Mouse (Mus musculus) stomach, embryonic 14.5 days (tissue): ENCODE data around the gene Paqr8. TPM values are rescaled to one million over a fixed set of nuclear protein-coding genes. Genes with fewer than 3 reads are reported as not detected.
A peak's percentile ranks its signal among the peaks of the same experiment; 100 is the strongest.

ENCODE experiments used
- ATAC-seq: fragments of 200-750 bp; cut with Nextera tagmentation; 2 replicates; pipeline ENCODE4 v1.8.0; 2017; ENCODE audit warnings: low read depth, moderate TSS enrichment; ENCODE audit not compliant: insufficient number of reproducible peaks, insufficient read depth, low FRiP score
- H3K27ac ChIP-seq: fragments of 300-500 bp; sonication (generic); 2 replicates; pipeline ENCODE4 v1.5.1; 2014; ENCODE audit warnings: mild to moderate bottlenecking, low read length, moderate library complexity, mixed read lengths
- H3K27me3 ChIP-seq: fragments of 300-500 bp; sonication (generic); 2 replicates; pipeline ENCODE4 v1.6.1; 2014; ENCODE audit warnings: low read length, control low read depth, mixed read lengths; ENCODE audit not compliant: control insufficient read depth, insufficient read depth
- H3K36me3 ChIP-seq: fragments of 300-500 bp; sonication (generic); 2 replicates; pipeline ENCODE4 v1.6.1; 2014; ENCODE audit warnings: mild to moderate bottlenecking, control low read depth, low read length, moderate library complexity, mixed read lengths; ENCODE audit not compliant: control insufficient read depth, insufficient read depth
- H3K4me1 ChIP-seq: fragments of 300-500 bp; sonication (generic); 2 replicates; pipeline ENCODE4 v1.6.1; 2014; ENCODE audit warnings: low read length, control low read depth, mixed read lengths; ENCODE audit not compliant: control insufficient read depth, insufficient read depth
- H3K4me2 ChIP-seq: fragments of 300-500 bp; sonication (generic); replicated peaks from 2 replicates; pipeline ENCODE4 v1.6.1; 2014; ENCODE audit warnings: low read depth, low read length, control low read depth
- H3K4me3 ChIP-seq: fragments of 300-500 bp; sonication (generic); 2 replicates; pipeline ENCODE4 v1.5.1; 2014; ENCODE audit warnings: low read depth, low read length, control low read depth
- H3K9ac ChIP-seq: fragments of 300-500 bp; sonication (generic); replicated peaks from 2 replicates; pipeline ENCODE4 v1.6.1; 2014; ENCODE audit warnings: low read depth, mild to moderate bottlenecking, control low read depth, low read length, moderate library complexity, mixed read lengths
- H3K9me3 ChIP-seq: fragments of 300-500 bp; sonication (generic); 2 replicates; pipeline ENCODE4 v1.6.1; 2016; ENCODE audit warnings: low read depth, low read length, control low read depth; ENCODE audit not compliant: control insufficient read depth
- WGBS: fragments of 180-500 bp; shearing (Covaris S2); extraction: QIAGEN DNeasy Blood & Tissue Kit; methylation state at CpG from one replicate; pipeline ENCODE4 v1.1.7; 2014; 5-methylcytosine and 5-hydroxymethylcytosine counted together
- polyA plus RNA-seq: library from polyadenylated mRNA; unstranded; fragments of >200 nt; fragmentation: Nextera tagmentation; extraction: Ambion mirVana; gene quantifications from 2 replicates; pipeline ENCODE4 v1.2.1, GENCODE M21; 2014

Gene Paqr8
- polyA plus RNA-seq, 1 experiment from 2014 or later: 14.7 TPM

- no peak overlapping the region for H3K4me2 ChIP-seq
- H3K9ac ChIP-seq: no peak overlapping the region
- H3K9me3 ChIP-seq: no peaks in the 10 kb centered on the region
- 24% methylated on average over 7 of the region's 7 CpGs for WGBS
- H3K27ac ChIP-seq: no peak overlapping the region
- ATAC-seq: peak; percentile 74; the same call in 1 of the 2 replicates
- peaks cover 3% of the 10 kb centered on the region; the same call in 1 of the 2 replicates for H3K36me3 ChIP-seq
- no peak overlapping the region for H3K4me3 ChIP-seq
- H3K4me1 ChIP-seq: no peaks in the 10 kb centered on the region
- no peaks in the 10 kb centered on the region for H3K27me3 ChIP-seq
Observed at GRCm38 (mm10) chr1:20933457-20933856, 43.1 kb downstream of the Paqr8 start.

DNA sequence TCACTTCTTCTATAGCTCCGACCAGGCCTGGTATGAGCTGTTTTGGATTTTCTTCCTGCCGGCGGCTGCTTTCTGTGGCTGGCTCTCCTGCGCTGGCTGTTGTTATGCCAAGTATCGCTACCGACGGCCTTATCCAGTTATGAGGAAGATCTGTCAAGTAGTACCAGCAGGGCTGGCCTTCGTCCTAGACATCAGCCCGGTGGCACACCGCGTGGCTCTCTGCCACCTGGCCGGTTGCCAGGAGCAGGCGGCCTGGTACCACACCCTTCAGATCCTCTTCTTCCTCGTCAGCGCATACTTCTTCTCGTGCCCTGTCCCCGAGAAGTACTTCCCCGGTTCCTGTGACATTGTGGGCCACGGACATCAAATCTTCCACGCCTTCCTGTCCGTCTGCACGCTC, 44.7 kb downstream of the Paqr8 start:
- Histone ChIP-seq H3K4me2 (no peak overlapping the region), H3K4me3 (no peak overlapping the region), H3K27me3 (no peaks in the 10 kb centered on the region), H3K9me3 (no peaks in the 10 kb centered on the region), H3K27ac (no peak overlapping the region), H3K36me3 (peaks cover 3% of the 10 kb centered on the region; the same call in 1 of the 2 replicates), H3K9ac (no peak overlapping the region), H3K4me1 (no peaks in the 10 kb centered on the region)
- 93% methylated on average over 22 of the region's 22 CpGs for WGBS
- no peak for ATAC-seq

GRCm38 (mm10) chr1:20939046-20939445, 48.6 kb downstream of the Paqr8 start:
- Histone ChIP-seq H3K27ac (no peak overlapping the region), H3K36me3 (peaks cover 3% of the 10 kb centered on the region; the same call in 1 of the 2 replicates), H3K4me3 (no peak overlapping the region), H3K4me2 (no peak overlapping the region), H3K4me1 (no peaks in the 10 kb centered on the region), H3K9ac (no peak overlapping the region), H3K27me3 (no peaks in the 10 kb centered on the region), H3K9me3 (no peaks in the 10 kb centered on the region)
- no peak for ATAC-seq
- WGBS: 27% methylated on average over 3 of the region's 3 CpGs

GRCm38 (mm10) chr1:20940151-20940550, 49.7 kb downstream of the Paqr8 start:
- no peak overlapping the region for H3K9ac ChIP-seq
- WGBS: 50% methylated on average over 16 of the region's 16 CpGs
- H3K4me1 ChIP-seq: no peaks in the 10 kb centered on the region
- peak; percentile 80; the same call in 1 of the 2 replicates for ATAC-seq
- H3K4me3 ChIP-seq: no peak overlapping the region
- no peaks in the 10 kb centered on the region for H3K36me3 ChIP-seq
- H3K27ac ChIP-seq: no peak overlapping the region
- H3K9me3 ChIP-seq: no peaks in the 10 kb centered on the region
- 0 out of 2 replicates have a peak overlapping the region, but pooled peaks have one; percentile 7 for H3K4me2 ChIP-seq
- no peaks in the 10 kb centered on the region for H3K27me3 ChIP-seq

DNA sequence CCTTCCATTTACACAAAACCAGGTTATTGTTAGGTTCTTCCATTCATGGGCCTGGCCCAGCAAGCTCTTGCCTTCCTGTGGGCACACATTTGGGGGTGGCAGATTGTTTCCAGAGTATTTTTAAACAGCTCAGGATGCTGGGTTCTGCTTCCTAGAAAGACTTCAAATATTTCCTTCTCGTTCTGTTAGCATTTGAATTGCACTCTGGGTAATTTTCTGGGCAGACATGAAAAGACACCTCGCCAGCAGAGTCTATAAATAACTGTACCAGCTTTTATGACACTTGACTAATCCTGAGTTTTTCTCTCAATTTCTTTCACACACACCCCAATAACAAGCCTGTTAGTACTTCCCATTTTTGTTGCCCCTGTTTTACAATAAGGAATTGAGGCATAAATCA, 50.9 kb downstream of the Paqr8 start:
- ATAC-seq: no peak
- 51% methylated on average over 2 of the region's 2 CpGs for WGBS
- Histone ChIP-seq H3K27ac (no peak overlapping the region), H3K4me1 (no peaks in the 10 kb centered on the region), H3K27me3 (no peaks in the 10 kb centered on the region), H3K9me3 (no peaks in the 10 kb centered on the region), H3K36me3 (no peaks in the 10 kb centered on the region), H3K4me2 (no peak overlapping the region), H3K4me3 (no peak overlapping the region), H3K9ac (no peak overlapping the region)

- no peak overlapping the region for H3K27ac ChIP-seq
- H3K9ac ChIP-seq: no peak overlapping the region
- ATAC-seq: no peak
- no peaks in the 10 kb centered on the region for H3K4me1 ChIP-seq
- WGBS: 84% methylated on average over 7 of the region's 7 CpGs
- H3K4me2 ChIP-seq: no peak overlapping the region
- no peaks in the 10 kb centered on the region for H3K27me3 ChIP-seq
- no peak overlapping the region for H3K4me3 ChIP-seq
- no peaks in the 10 kb centered on the region for H3K36me3 ChIP-seq
- H3K9me3 ChIP-seq: no peaks in the 10 kb centered on the region
Observed at GRCm38 (mm10) chr1:20941857-20942256, 51.5 kb downstream of the Paqr8 start.

- ATAC-seq: no peak
- no peak overlapping the region for H3K9ac ChIP-seq
Observed at GRCm38 (mm10) chr1:20943016-20943415, 52.6 kb downstream of the Paqr8 start.

DNA sequence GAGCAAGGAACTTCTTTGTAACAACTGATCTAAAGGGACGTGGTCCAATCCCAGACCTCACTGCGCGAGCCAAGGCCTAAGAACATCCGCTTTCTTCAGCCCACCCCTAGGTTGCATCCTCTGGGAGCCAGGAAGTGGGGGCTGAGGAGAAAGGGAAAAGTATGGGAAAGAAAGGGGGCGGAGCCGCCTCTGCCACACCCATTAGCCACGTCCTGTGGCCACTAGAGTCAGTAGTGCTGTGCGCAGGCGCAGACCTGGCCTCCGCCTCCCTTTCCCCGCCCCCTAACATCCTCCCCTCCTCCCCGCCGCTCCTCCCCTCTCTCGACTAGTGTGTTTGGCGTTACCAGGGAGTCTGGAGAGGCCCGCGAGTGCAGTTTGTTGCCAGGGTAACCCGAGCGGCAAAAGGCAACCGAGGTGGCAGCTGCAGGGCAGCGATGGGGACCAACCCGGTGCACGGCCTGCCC, 60.9 kb downstream of the Paqr8 start, which contains the start of gene Efhc1:
Efhc1 (plus strand) TSS at position 327 of the 464 bp plus-strand sequence.
- H3K9me3 ChIP-seq: no peaks in the 10 kb centered on the region
- ATAC-seq: peak; percentile 97
- WGBS: 2% methylated on average over 17 of the region's 23 CpGs
- no peaks in the 10 kb centered on the region for H3K27me3 ChIP-seq
- H3K4me3 ChIP-seq: peak within 1 kb of the TSS; percentile 35
- no peaks in the 10 kb centered on the region for H3K36me3 ChIP-seq
- H3K4me1 ChIP-seq: peaks cover 2% of the 10 kb centered on the region; the same call in 1 of the 2 replicates
- peak within 1 kb of the TSS; percentile 69 for H3K4me2 ChIP-seq
- peak within 1 kb of the TSS; percentile 44; the same call in 1 of the 2 replicates for H3K27ac ChIP-seq
- H3K9ac ChIP-seq: peak within 1 kb of the TSS; percentile 51

More at GRCm38 (mm10) chr1:20943016-20943415, 52.6 kb downstream of the Paqr8 start:
- H3K36me3 ChIP-seq: no peaks in the 10 kb centered on the region
- WGBS: 96% methylated on average over 2 of the region's 2 CpGs
- no peaks in the 10 kb centered on the region for H3K4me1 ChIP-seq
- H3K27me3 ChIP-seq: no peaks in the 10 kb centered on the region
- H3K9me3 ChIP-seq: no peaks in the 10 kb centered on the region
- no peak overlapping the region for H3K4me2 ChIP-seq
- no peak overlapping the region for H3K4me3 ChIP-seq
- no peak overlapping the region for H3K27ac ChIP-seq

DNA sequence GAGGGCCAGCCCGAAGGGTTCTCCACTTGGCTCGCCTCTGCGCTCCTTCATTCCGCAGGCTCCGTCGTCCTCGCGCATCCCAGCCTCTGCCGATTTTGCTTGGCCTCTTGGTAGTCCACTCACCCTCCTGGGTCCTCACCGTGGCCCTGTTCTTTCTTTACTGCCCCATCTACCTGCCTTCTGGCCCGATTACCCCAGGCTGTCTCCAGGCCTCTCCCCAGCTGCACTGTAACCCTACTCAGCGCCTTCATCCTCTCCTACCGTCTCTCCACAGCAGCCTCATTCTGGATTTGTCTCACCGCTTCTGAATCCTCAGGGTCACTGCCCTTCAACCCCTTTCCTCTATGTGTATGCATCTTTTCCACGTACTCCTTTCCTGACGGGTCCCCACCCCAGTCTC, 61.4 kb downstream of the Paqr8 start:
- WGBS: 4% methylated on average over 16 of the region's 16 CpGs
- peak overlapping the region; percentile 51 for H3K9ac ChIP-seq
- peak overlapping the region; percentile 35 for H3K4me3 ChIP-seq
- peak overlapping the region; percentile 69 for H3K4me2 ChIP-seq
- H3K36me3 ChIP-seq: no peaks in the 10 kb centered on the region
- H3K27ac ChIP-seq: 0 out of 2 replicates have a peak overlapping the region, but pooled peaks have one; percentile 28
- peaks cover 2% of the 10 kb centered on the region; the same call in 1 of the 2 replicates for H3K4me1 ChIP-seq
- no peak for ATAC-seq
- no peaks in the 10 kb centered on the region for H3K27me3 ChIP-seq
- H3K9me3 ChIP-seq: no peaks in the 10 kb centered on the region
